Mouse (Mus musculus): ENCODE results near the gene Osm.

Gene Osm

GRCm38 (mm10) chr11:4222046-4222950 is 13.9 kb upstream of the Osm start:
- CTCF ChIA-PET, result interaction anchor here in 3 of 4 experiments (1.1 to 4.7 kb wide), 7 partner anchors 9 to 87 kb away, joined by 3 to 42 read pairs (median 5); partner anchors contain the start of genes Lif (in 1 of the 3) and Rnf215 (in 1 of the 3)
- POLR2A ChIA-PET, result interaction anchor here in 3 of 4 experiments (0.6 to 1.2 kb wide), 3 partner anchors 8 to 37 kb away, joined by 3 to 4 read pairs (median 4); no protein-coding TSS in a partner anchor

GRCm38 (mm10) chr11:4223393-4224188 is 12.6 kb upstream of the Osm start:
- POLR2A ChIA-PET, result interaction anchor here in 3 of 4 experiments (0.6 to 2.2 kb wide), 11 partner anchors 12 to 674 kb away, joined by 3 to 9 read pairs (median 4); no protein-coding TSS in a partner anchor

GRCm38 (mm10) chr11:4224223-4224622 is 12.0 kb upstream of the Osm start:
- ChIA-PET POLR2A (interaction anchor here in 3 of 4 experiments (0.6 to 2.2 kb wide), 8 partner anchors 11 to 78 kb away, joined by 3 to 9 read pairs (median 4); no protein-coding TSS in a partner anchor), CTCF (interaction anchor here in 3 of 4 experiments (0.6 to 4.7 kb wide), 3 partner anchors 27 to 34 kb away, joined by 7 to 31 read pairs (median 13); partner anchors contain the start of gene Lif (in 1 of the 3))

More at GRCm38 (mm10) chr11:4223393-4224188, 12.6 kb upstream of the Osm start:
- CTCF ChIA-PET, result interaction anchor here in 3 of 4 experiments (0.6 to 4.7 kb wide), 6 partner anchors 28 to 674 kb away, joined by 4 to 31 read pairs (median 7); partner anchors contain the start of gene Lif (in 1 of the 3)

- ChIA-PET CTCF (interaction anchor here in 1 of 4 experiments (1.0 kb wide), 1 partner anchor 749 kb away, joined by 3 read pairs; no protein-coding TSS in a partner anchor), POLR2A (interaction anchor here in 1 of 4 experiments (1.1 to 1.7 kb wide), 2 partner anchors 19 to 40 kb away, joined by 4 read pairs; partner anchors contain the start of gene Tbc1d10a)
These were observed 9.5 kb upstream of the Osm start for GRCm38 (mm10) chr11:4226569-4227325.

- ChIA-PET POLR2A (interaction anchor here in 2 of 4 experiments (0.7 to 2.8 kb wide), 5 partner anchors 11 to 113 kb away, joined by 3 to 10 read pairs (median 3); no protein-coding TSS in a partner anchor), CTCF (interaction anchor here in 2 of 4 experiments (0.7 to 1.0 kb wide), 2 partner anchors 30 to 664 kb away, joined by 3 to 6 read pairs; no protein-coding TSS in a partner anchor)
These were observed 7.8 kb upstream of the Osm start for GRCm38 (mm10) chr11:4228463-4228862.

- POLR2A ChIA-PET, result interaction anchor here in 2 of 4 experiments (0.8 to 2.8 kb wide), 6 partner anchors 8 to 54 kb away, joined by 3 to 10 read pairs (median 4); no protein-coding TSS in a partner anchor
- CTCF ChIA-PET, result interaction anchor here in 3 of 4 experiments (0.7 to 1.5 kb wide), 3 partner anchors 10 to 624 kb away, joined by 3 to 5 read pairs (median 3); no protein-coding TSS in a partner anchor
These were observed 6.4 kb upstream of the Osm start for GRCm38 (mm10) chr11:4229841-4230240.

GRCm38 (mm10) chr11:4231435-4231834 is 4.8 kb upstream of the Osm start:
- ChIA-PET POLR2A (interaction anchor here (0.6 to 2.3 kb wide), 8 partner anchors 12 to 120 kb away, joined by 3 to 9 read pairs (median 4); partner anchors contain the start of gene Tbc1d10a (in 1 of the 4)), CTCF (interaction anchor here in 3 of 4 experiments (0.6 to 1.4 kb wide), 3 partner anchors 28 to 74 kb away, joined by 3 to 10 read pairs (median 3); no protein-coding TSS in a partner anchor)

- POLR2A ChIA-PET, result interaction anchor here in 1 of 4 experiments (0.6 to 1.1 kb wide), 3 partner anchors 34 to 535 kb away, joined by 3 to 4 read pairs (median 4); partner anchors contain the start of gene Tbc1d10a
- CTCF ChIA-PET, result interaction anchor here in 3 of 4 experiments (0.6 to 1.7 kb wide), 3 partner anchors 13 to 833 kb away, joined by 3 to 6 read pairs (median 3); no protein-coding TSS in a partner anchor
These were observed 3.6 kb upstream of the Osm start for GRCm38 (mm10) chr11:4232644-4233043.

- POLR2A ChIA-PET, result interaction anchor here in 3 of 4 experiments (0.5 to 2.0 kb wide), 8 partner anchors 11 to 713 kb away, joined by 3 to 20 read pairs (median 4); partner anchors contain the start of genes Nefh (in 1 of the 3) and Tbc1d10a (in 1 of the 3)
- CTCF ChIA-PET, result interaction anchor here (0.7 to 1.9 kb wide), 7 partner anchors 17 to 26 kb away, joined by 3 to 7 read pairs (median 3); partner anchors contain the start of genes Castor1 (in 1 of the 4) and Lif (in 1 of the 4)
These were observed 1.1 kb upstream of the Osm start for GRCm38 (mm10) chr11:4235052-4235655.

GRCm38 (mm10) chr11:4236546-4237067 is 387 bp downstream of the Osm start:
- CTCF ChIA-PET, result interaction anchor here in 3 of 4 experiments (1.2 to 5.8 kb wide), 3 partner anchors 10 to 24 kb away, joined by 3 to 41 read pairs (median 3); no protein-coding TSS in a partner anchor
- POLR2A ChIA-PET, result interaction anchor here (0.6 to 2.9 kb wide), 8 partner anchors 9 to 189 kb away, joined by 3 to 20 read pairs (median 6); no protein-coding TSS in a partner anchor

GRCm38 (mm10) chr11:4237389-4237912 is 1.2 kb downstream of the Osm start:
- POLR2A ChIA-PET, result interaction anchor here in 3 of 4 experiments (0.8 to 2.9 kb wide), 13 partner anchors 8 to 51 kb away, joined by 3 to 17 read pairs (median 5); partner anchors contain the start of genes Lif (in 1 of the 3) and Tbc1d10a (in 1 of the 3)
- CTCF ChIA-PET, result interaction anchor here in 3 of 4 experiments (0.5 to 5.8 kb wide), 6 partner anchors 9 to 44 kb away, joined by 3 to 41 read pairs (median 4); no protein-coding TSS in a partner anchor

- ChIA-PET CTCF (interaction anchor here in 3 of 4 experiments (0.6 to 5.8 kb wide), 6 partner anchors 9 to 888 kb away, joined by 3 to 41 read pairs (median 6); no protein-coding TSS in a partner anchor), POLR2A (interaction anchor here (0.5 to 3.9 kb wide), 15 partner anchors 8 to 144 kb away, joined by 3 to 22 read pairs (median 5); partner anchors contain the start of genes Castor1 (in 1 of the 4) and Tbc1d10a (in 1 of the 4))
These were observed 1.9 kb downstream of the Osm start for GRCm38 (mm10) chr11:4238167-4238566.

- CTCF ChIA-PET, result interaction anchor here in 2 of 4 experiments (1.0 to 5.8 kb wide), 6 partner anchors 8 to 582 kb away, joined by 3 to 41 read pairs (median 4); partner anchors contain the start of gene Rnf215 (in 1 of the 2)
- POLR2A ChIA-PET, result interaction anchor here in 2 of 4 experiments (0.7 to 3.9 kb wide), 17 partner anchors 8 to 413 kb away, joined by 3 to 22 read pairs (median 6); partner anchors contain the start of genes Ccdc157 (in 1 of the 2), Sf3a1 (in 1 of the 2) and Tbc1d10a (in 1 of the 2)
These were observed 3.5 kb downstream of the Osm start for GRCm38 (mm10) chr11:4239691-4240090.

GRCm38 (mm10) chr11:4240151-4240550 is 3.9 kb downstream of the Osm start:
- ChIA-PET CTCF (interaction anchor here in 3 of 4 experiments (0.6 to 5.8 kb wide), 8 partner anchors 10 to 340 kb away, joined by 3 to 41 read pairs (median 4); partner anchors contain the start of gene Rnf215 (in 1 of the 3)), POLR2A (interaction anchor here in 3 of 4 experiments (0.7 to 3.9 kb wide), 12 partner anchors 10 to 625 kb away, joined by 3 to 22 read pairs (median 4); partner anchors contain the start of genes Ccdc157 (in 1 of the 3) and Sf3a1 (in 1 of the 3))

Measured in embryonic stem cell, embryonic (primary cell).